Mouse (Mus musculus) liver, adult 2 months (tissue): Measurements from ENCODE around the gene Rab11fip4.

Experiments
- CTCF ChIP-seq: fragments of 200-500 bp; IDR thresholded peaks from 2 replicates; pipeline ENCODE4 v1.5.1; 2011; ENCODE audit warnings: low read depth, low read length, control low read depth
- POLR2A ChIP-seq: fragments of 200-500 bp; IDR thresholded peaks from 2 replicates; pipeline ENCODE4 v1.6.1; 2011; ENCODE audit warnings: low read length, control low read depth; ENCODE audit not compliant: insufficient read depth; ENCODE audit errors: extremely low read depth

DNA sequence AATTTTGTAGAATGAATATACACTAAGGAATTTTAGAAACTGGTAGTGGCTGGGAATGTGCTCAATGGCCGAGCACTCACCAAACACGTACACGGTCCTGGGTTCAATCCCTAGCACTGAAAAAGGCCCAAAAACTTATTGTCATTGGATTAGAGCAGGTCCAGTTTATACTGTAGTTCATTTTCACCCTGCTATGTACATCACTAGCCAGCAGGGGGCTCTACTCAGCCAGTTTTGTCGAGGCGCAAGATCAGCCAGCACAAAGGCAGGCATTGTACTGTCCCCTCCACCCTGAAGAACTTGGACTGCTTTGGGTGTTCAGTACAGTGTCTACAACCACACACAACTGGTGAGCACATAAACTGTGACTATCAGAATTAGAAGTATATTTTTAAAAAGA lies 6.8 kb upstream of the Rab11fip4 start:
- TF ChIP-seq POLR2A (no peak), CTCF (peak; percentile 83)
